Mouse (Mus musculus): ENCODE measurements around the gene Cyth3.
A peak's percentile ranks its signal among the peaks of the same experiment; 100 is the strongest.

The Cyth3 gene

DNA sequence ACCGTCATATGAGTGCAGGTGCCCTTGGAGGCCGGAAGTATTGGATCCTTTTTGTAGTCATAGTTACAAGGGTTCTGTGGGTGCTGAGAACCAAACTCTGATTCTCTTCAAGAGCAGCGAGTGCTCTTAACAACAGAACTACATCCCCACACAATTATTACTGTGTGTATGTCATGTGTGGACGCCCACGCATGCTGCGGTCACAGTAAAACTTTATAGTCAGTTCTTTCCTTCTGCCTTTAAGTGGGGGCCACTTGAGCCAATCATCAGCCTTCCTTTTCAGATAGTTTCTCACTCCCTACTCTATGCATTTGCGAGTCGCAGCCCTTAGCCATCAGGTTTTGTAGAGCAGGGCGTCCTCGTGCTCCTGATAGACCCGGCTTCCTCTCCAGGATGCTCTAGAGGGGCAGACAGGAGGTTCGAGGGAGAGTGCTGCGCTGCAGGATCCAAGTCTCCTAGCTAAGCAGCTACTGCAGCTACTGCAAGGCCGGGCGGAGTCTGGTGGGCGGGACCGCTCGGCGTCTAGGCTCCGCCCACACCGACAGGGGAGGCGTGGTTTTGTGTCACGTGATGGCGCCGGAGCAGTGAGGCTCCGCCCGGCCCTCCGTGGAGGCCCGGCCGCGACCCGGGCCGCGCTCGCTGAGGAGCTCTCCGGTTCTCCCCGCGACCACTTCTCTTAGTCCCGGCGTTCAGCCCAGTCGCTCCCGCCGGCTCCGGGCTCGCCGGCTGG lies at the start of gene Cyth3:
Gene Cyth3 (plus strand): TSS at position 555 of the 730 bp plus-strand sequence.
- DNase-seq (ENCODE audit: low read depth, low spot score) = peak; percentile 94

DNA sequence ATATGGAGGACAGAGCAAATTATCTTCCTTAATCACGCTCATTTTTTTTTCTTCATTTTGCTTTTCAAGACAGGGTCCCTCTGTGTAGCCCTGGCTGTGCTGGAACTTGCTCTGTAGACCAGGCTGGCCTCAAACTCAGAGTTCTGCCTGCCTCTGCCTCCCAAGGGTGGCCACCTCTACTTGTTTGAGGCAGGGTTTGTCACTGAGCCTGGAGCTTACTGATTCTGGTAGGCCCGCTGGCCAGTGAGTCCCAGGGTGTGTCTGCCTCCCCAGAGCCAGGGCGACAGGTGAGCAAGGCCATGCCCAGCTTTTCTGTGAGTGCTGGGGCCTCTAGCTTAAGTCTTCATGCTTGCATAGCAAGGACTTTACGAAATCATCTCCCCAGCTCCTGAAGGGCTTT lies 49.2 kb upstream of the Cyth3 start:
- DNase-seq (ENCODE audit: low read depth, low spot score) = no peak

DNA sequence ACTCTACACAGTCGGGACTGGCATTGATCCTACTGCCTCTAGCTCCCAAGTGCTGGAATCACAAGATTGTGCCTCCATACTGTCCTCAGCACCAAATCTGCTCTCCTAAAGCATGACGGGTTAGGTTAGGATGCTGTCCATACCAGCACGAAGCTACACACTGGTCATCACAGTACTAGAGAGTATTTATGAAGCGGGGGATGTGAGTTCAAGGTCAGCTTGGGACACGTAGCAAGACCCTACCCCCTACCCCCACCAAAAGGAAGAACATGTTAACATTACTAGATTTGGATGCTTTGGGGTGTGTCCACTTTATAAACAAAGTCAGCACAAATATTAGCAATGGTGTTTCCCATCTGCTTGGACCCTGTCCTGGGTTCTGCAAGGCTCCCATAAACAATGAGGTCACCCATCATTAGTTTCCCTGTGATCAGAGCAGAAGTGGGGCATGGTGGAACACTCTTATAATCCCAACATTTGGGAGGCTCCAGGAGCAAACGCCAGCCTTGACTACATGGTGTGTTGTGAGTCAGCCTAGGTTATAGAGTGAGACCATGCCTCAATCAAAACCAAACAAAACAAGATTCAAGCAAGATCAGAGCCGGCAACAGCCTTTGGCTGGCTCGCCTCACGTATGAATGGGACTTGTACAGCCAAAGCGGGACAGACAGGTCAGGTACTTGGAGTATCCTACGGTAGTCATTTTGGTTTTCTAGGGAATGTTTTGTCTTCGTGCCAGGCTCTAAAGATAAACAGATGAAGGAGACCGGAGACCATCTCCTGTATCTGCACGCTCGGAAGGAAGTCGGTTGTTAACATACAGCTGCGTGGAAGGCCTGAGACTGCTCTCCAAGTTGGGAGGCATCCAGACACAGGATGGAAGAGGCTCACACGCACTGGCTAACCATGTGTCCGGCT lies 47.7 kb upstream of the Cyth3 start:
- no peak for DNase-seq (ENCODE audit: low read depth, low spot score)

DNA sequence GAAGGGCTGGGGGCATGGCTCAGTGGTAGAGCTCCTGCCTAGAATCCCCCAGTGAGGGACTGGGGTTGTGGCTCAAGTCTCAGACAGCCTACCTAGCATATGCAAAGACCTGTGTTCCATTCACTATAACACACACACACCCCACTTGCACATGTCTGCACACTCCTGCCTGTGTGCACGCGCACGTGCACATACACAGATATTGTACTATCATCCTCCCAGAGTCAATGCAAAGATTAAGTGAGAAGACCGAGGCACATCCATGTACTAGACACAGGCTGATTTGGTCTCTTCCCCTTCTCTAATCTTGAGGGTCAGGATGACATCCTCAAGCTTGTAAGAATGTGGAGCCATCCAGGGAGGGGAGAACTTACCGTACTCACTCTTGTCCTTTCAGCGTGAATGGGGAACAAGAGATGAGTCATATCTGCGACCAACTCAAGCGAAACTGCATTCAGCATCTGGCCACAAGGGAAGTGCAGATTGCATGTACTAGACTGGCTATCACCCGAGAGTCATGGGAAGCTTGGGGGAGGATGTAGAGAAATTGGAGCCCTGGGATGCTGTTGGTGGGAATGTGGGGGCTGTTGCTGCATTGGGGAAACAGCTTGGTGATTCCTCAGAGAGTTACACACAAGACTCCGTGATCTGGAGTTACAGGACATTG lies 42.6 kb upstream of the Cyth3 start:
- DNase-seq (ENCODE audit: low read depth, low spot score) = no peak

DNA sequence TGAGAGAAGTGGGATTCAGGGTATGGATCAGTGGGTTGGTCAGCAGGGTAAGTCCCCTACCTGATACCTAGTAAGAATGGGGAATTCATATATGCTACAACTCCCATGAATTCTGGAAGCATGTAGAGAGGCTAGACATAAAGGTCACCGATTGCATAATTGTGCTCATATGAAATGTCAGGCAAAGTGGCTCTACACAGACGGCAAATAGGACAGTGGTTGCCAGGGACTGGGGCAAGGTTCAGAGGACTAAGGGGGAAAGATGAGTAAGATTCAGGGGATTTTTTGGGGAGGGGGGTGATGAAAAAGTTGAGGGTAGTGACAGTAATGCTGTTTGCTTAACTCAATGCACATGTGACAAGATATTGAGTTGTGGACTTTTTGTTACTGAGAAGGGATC lies 41.3 kb upstream of the Cyth3 start:
- DNase-seq (ENCODE audit: low read depth, low spot score) = no peak

DNA sequence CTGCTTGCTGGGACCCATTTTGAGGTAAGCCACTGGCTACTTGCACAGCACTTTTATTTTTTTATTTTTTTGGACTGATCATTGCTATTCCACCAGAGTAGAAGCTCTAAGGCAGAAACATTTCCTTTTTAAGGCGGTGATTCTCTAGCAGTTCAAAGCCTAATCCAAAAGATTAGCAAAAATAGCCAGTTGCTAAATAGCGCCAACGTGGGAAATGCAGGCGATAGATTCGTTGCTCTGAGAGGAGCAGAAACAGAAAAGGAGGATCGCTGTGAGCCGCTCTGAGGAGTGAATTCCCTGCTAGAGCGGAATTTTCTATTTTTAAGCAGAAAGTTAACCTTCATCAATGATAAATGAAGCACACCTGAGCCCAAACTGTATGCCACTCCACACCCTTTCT lies 40.4 kb upstream of the Cyth3 start:
- no peak for DNase-seq (ENCODE audit: low read depth, low spot score)

DNA sequence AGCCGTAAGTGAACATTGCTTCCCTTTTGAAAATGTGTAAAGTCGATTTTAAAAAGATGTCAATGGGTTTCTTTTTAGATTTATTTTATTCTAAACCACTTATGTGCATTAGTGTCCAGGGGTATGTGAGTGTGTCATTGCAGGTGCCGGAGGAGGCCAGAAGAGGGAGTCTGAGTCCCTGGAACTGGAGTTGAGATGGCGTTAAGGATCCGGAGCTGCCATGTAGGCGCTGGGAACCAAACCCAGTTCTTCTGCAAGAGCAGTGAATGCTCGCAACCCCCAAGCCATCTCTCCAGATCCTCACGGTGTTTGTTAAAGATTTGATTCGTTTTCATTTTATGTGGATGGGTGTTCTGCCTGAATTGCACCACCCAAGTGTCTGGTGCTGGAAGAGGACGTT lies 39.2 kb upstream of the Cyth3 start:
- DNase-seq (ENCODE audit: low read depth, low spot score) = no peak

DNA sequence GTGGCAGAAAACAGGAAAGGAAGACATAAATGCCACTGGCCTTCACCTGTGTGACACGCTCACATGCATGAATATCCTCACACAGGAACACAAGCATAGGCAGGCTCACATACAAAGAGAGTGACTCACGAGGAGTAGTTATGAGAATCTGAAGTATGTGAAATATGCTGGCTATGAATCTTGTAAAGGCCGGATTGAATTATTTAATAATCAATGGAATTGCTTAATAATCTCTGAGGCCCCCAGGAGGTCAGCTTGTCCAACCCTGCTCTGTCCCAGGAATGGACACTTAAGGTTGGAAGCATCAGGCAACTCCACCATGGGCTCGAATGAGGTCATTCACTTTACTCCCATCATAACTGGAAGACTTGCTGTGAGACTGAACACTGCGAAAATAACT lies 37.3 kb upstream of the Cyth3 start:
- DNase-seq (ENCODE audit: low read depth, low spot score) = no peak

DNA sequence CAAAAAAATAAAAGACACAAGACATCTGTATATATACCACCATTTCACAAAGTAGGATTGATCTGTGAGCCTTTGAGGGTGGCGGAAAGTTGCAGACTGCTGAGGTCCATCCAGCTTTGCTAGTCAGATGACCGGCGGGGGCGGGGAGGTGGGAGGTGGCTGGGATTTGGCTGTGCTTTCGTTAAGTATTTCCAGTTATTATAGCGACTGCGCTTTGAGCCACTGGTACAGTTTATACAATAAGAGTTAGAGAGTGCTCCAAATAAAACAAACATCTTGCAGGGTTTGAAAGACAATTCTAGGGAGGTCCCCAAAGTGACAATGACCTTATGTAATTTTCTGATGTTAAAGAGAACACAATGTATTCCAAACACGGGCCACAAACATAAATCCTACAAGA lies 35.9 kb upstream of the Cyth3 start:
- no peak for DNase-seq (ENCODE audit: low read depth, low spot score)

DNA sequence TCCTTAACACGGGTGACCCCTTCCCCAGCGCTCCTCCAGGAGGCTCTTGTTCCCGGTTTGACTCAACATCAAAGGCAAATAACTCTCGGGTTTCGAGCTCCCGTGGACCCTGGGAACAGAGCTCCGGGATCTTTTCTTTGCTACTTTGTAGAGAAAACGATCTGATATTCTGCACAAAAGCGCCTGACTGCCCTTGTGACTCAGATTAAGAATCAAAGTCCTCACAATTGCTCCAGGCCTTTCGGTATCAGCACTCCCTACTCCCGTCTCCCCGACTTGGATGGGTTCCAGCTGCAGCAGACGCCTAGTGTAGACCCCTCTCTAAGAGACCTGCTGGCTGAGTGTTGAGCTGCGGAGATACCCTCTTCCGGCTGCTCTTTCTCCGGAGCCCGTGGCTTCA lies 33.1 kb upstream of the Cyth3 start:
- DNase-seq (ENCODE audit: low read depth, low spot score) = no peak

DNA sequence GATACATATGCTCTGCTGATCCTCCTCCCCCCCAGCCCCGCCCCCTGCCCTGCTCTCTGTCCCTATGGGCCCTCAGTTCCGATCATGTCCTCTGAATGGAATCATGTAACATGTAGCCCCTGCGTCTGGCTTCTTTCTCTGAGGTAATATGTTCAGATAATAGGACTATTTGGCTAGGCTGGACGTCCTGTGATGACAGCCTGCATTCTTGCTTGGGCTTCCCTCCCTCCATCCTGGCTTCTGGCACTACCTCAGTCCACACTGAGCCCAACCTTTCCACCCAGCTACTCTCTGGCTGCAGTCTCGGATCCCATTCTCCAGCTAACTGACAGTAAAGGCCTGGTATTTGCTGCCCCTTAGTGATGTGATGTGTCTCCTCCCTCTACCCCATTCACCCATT lies 29.3 kb upstream of the Cyth3 start:
- DNase-seq (ENCODE audit: low read depth, low spot score) = no peak

DNA sequence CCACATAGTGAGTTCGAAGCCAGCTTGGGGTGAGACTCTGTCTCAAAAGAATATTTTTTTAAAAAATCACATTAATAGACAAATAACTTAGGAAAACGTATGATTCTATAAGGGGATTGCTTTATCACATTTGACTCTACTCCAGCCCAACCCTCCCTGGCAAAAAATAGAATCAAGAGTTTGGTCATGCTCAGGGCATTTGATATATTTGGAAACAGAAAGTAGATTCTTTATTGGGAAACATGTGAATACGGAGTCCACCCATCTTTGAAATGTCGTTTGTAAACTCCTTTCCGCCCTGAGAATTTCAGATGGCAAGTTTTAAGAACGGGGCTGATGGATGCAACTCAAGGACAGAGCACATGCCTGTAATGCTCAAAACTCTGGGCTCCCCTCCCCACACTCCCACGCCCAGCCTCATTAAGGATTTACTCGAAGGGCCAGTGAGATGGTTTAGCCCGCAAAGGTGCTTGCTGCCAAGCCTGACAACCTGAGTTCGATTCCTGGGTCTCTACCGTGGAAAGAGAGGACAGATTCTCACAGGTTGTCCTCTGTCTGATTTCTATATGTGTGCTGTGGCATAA lies 28.6 kb upstream of the Cyth3 start:
- no peak for DNase-seq (ENCODE audit: low read depth, low spot score)

DNA sequence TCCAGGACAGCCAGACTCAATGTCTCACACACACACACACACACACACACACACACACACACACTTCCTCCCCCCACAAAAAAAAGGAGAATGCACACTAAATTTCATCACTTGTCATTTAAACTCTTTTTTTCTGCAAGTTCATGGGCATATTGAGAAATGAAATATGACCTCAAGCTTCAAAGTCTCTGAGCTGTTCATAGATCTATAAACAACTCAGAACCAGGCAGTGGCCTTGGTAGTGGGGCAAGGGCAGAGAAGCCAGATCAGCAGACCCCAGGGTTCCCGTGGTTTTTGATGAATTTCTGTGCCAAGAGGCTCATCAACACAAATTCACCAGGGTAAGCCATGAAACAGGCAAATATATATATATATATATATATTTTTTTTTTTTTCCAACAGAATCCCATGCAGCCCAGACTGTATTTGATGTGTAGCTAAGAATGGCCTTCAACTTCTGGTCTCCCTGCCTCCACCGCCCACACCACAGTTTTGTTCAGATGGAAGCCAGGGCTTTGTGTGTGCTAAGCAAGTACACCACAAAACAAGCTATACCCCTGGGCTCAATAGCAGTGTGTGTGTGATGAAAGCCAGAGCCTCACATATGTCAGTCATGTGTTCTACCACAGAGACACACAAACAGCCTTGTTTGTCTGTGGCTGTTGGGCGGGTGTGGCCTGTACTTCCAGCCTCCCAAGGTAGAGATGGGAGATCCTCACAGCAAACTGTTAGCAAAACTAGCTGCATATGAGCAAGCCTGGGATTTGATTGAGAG lies 27.8 kb upstream of the Cyth3 start:
- DNase-seq (ENCODE audit: low read depth, low spot score) = no peak

DNA sequence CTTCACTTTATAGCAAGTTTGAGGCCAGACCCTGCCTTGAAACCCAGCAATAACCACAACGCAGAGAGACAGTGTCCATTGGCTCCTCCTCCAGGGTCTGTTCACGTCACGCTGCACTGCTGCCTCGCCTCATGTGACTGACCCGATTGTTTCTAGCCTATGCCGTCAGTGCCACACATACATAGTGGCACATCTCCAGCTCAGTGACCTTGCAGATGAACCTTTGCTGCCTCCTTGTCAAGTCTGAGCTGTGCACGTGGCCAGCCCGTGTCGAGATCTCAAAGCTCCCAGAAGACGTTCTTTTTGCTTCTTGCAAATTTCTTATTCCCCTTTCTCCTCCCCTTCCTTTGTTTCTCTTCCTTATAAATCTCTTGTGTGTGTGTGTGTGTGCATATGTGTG lies 20.2 kb upstream of the Cyth3 start:
- DNase-seq (ENCODE audit: low read depth, low spot score) = no peak

DNA sequence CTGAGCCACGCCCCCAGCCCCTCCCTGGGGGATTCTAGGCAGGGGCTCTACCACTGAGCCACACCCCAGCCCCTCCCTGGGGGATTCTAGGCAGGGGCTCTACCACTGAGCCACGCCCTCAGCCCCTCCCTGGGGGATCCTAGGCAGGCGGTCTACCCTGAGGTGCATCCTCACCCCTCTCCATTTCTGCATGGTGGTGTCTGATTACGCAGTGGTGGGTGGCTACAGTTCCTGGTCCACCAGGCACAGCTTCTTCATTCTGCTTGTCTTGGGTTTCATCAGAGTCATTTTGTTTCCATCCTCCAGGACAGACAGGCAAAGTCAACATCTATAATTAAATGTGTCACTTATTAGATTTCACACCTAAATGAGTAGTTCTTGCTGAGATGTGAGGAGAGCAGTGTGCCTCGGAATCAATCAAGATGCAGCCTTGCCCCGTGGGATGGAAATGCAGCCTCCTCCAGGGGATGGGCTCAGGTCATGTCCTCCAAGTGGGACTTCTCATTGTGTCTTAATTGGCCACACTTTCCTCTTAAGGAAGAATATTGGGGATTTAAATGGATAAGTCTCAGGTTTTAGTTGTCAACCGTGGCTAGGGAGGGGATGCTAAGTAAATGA lies 18.0 kb upstream of the Cyth3 start:
- no peak for DNase-seq (ENCODE audit: low read depth, low spot score)

DNA sequence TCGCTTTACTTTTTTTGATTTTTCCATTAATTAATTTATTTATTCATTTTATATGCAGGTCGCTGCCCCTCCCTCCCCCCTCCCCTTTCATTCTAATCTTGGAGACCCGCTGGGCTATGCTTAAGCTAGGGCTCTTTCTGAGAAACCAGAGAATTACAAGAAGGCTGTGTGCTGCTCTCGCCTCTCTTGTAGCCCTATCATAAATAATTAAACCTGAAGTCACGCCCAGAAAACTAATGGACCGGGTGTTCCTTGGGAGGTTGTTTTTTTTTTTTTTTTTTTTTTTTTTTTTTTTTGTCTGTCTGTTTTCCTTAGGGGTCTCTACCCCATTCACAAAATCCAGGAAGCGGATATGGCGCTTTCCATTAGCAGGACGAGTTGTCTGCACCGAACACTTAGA lies 15.5 kb upstream of the Cyth3 start:
- DNase-seq (ENCODE audit: low read depth, low spot score) = no peak

DNA sequence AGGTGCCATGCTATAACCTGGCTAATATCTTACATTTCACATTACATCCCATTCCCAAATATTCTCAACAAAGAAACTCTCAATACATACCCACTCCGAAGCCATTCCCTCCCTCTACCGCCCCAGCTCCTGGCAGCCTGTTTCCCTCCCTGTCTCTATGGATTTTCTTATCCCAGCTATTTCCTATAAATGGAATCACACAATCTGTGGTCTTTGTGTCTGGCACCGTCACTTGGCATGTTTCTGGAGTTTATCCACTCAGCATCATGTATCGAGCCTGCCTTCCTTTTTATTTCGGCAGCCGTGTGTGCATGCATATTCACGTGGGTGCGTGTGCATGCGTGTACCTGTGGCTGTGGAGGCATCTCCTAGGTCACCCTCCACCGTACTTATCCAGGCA lies 14.1 kb upstream of the Cyth3 start:
- no peak for DNase-seq (ENCODE audit: low read depth, low spot score)

DNA sequence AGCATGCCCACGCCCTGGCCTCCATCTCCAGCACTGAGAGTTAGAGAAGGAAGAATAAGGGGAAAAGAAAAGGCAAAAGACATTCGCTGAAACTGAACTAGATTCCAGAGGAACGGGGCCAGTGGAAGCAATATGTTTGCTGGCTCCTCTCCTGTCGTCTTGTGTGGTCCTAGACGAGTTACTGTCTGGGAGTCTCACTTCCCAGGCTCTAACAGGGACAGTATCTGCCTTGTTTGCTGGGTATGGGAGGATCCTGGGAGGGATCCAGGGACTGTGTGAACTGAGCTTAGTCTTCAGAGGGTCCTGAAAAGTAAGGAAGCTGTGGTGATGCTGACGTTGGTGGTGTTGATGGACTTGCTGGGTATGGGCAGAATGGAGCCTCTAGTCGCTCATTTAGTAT lies 10.3 kb upstream of the Cyth3 start:
- no peak for DNase-seq (ENCODE audit: low read depth, low spot score)

DNA sequence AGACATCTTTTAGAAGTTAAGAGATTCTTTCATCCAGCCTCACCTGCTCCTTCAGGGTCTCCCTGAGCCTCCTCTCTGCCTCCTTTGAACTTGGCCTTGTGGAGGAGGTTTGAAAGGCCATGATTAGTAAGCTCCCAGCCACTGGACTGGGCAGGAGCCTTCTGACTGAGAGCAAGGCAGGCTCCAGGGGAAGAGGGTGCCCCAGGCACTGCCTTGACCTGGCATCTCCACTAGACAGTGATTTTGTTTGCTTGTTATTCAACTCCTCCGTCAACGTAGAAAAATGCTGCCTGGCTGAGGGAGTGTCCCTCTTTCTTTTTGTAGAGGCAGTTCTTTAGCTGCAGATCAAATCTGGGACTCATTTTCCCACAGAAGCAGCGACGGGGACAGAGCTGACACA lies 9.0 kb upstream of the Cyth3 start:
- DNase-seq (ENCODE audit: low read depth, low spot score) = no peak

DNA sequence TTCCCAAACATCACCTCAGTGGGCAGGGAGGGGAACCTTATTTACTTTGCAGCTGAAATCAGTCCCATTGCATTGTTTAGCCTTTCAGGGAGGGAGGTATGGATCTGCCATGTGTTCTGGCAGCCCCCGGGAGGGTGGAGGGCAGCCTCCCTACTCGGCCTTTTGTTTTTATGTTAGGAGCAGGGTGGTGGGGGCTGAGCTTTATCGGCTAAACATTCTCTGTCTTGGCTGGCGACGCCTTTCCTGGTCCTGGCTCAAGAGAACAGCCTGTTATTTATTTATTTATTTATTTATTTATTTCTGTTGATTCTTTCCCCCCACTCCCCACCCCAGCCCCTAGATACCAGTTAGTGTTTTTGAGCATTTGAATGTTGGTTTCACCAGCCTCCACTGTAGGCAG lies 7.7 kb upstream of the Cyth3 start:
- DNase-seq (ENCODE audit: low read depth, low spot score) = no peak

DNA sequence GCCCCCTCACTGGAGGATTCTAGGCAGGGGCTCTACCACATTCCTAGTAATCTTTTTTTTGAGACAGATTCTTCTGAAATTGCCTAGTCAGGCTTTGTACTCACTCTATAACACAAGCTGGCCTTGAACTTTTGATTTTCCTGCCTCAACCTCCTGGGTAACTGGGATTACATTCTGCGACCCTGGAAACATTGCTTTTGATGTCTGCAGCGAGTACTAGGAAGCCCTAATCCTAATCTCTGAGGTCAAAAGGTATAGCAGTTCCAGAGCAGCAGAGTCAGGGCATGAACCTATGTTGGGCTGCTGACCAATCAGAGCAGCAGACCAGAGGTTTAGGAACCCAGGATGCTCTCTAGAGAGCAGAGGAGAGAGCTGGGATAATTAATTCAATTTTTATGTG lies 6.9 kb upstream of the Cyth3 start:
- no peak for DNase-seq (ENCODE audit: low read depth, low spot score)

All from CD4-positive helper T cell, adult 2 months (primary cell).